Mouse (Mus musculus) E14TG2a.4 (cell line): ENCODE results near the gene Cmc1.
A peak's percentile ranks its signal among the peaks of the same experiment; 100 is the strongest.

Experiments
- H3K27me3 ChIP-seq: 2 replicates; pipeline ENCODE4 v1.6.1; 2014; ENCODE audit warnings: low read length, control low read depth; ENCODE audit not compliant: insufficient read depth
- H3K36me3 ChIP-seq: 2 replicates; pipeline ENCODE4 v1.6.1; 2014; ENCODE audit warnings: low read length, control low read depth; ENCODE audit not compliant: insufficient read depth
- H3K4me1 ChIP-seq: replicated peaks from 2 replicates; pipeline ENCODE4 v1.6.1; 2014; ENCODE audit warnings: low read depth, low read length, control low read depth
- H3K4me3 ChIP-seq: replicated peaks from 2 replicates; pipeline ENCODE4 v1.5.1; 2014; ENCODE audit warnings: mild to moderate bottlenecking, low read length
- H3K9me3 ChIP-seq: 2 replicates; pipeline ENCODE4 v1.6.1; 2014; ENCODE audit warnings: low read length, control low read depth
- CTCF ChIP-seq: conservative IDR thresholded peaks from 2 replicates; pipeline ENCODE4 v1.5.1; 2014; ENCODE audit warnings: low read length
- NANOG ChIP-seq: IDR thresholded peaks from 2 replicates; pipeline ENCODE4 v1.6.1; 2014; ENCODE audit warnings: borderline replicate concordance, low read length, mixed read lengths
- POU5F1 ChIP-seq: IDR thresholded peaks from 2 replicates; pipeline ENCODE4 v1.6.1; 2014; ENCODE audit warnings: low read length, borderline replicate concordance

Gene Cmc1

GRCm38 (mm10) chr9:118100484-118100883 is 49.5 kb downstream of the Cmc1 start:
- H3K4me3 ChIP-seq: no peak overlapping the region
- H3K4me1 ChIP-seq: peaks cover 36% of the 10 kb centered on the region
- TF ChIP-seq NANOG: no peak
- no peak for TF ChIP-seq POU5F1
- no peak for TF ChIP-seq CTCF

GRCm38 (mm10) chr9:118099395-118099794 is 50.6 kb downstream of the Cmc1 start:
- H3K4me3 ChIP-seq: no peak overlapping the region
- no peaks in the 10 kb centered on the region for H3K9me3 ChIP-seq
- TF ChIP-seq CTCF (0 out of 2 replicates have a peak, but pooled peaks have one; percentile 6), NANOG (no peak)
- H3K27me3 ChIP-seq: no peaks in the 10 kb centered on the region
- H3K4me1 ChIP-seq: peaks cover 36% of the 10 kb centered on the region
- no peaks in the 10 kb centered on the region for H3K36me3 ChIP-seq

More at GRCm38 (mm10) chr9:118100484-118100883, 49.5 kb downstream of the Cmc1 start:
- Histone ChIP-seq H3K27me3 (no peaks in the 10 kb centered on the region), H3K9me3 (no peaks in the 10 kb centered on the region), H3K36me3 (no peaks in the 10 kb centered on the region)

- Histone ChIP-seq H3K4me1 (peaks cover 6% of the 10 kb centered on the region), H3K27me3 (no peaks in the 10 kb centered on the region), H3K36me3 (no peaks in the 10 kb centered on the region), H3K4me3 (no peak overlapping the region), H3K9me3 (no peaks in the 10 kb centered on the region)
- no peak for TF ChIP-seq POU5F1
- no peak for TF ChIP-seq NANOG
- no peak for TF ChIP-seq CTCF
These were observed 66.1 kb downstream of the Cmc1 start for GRCm38 (mm10) chr9:118083834-118084233.

GRCm38 (mm10) chr9:118082575-118083431 is 67.2 kb downstream of the Cmc1 start:
- H3K9me3 ChIP-seq: no peaks in the 10 kb centered on the region
- no peaks in the 10 kb centered on the region for H3K36me3 ChIP-seq
- no peak overlapping the region for H3K4me3 ChIP-seq
- H3K27me3 ChIP-seq: no peaks in the 10 kb centered on the region
- peaks cover 6% of the 10 kb centered on the region for H3K4me1 ChIP-seq
- TF ChIP-seq CTCF (no peak), POU5F1 (no peak), NANOG (no peak)

GRCm38 (mm10) chr9:118073358-118073757 is 76.6 kb downstream of the Cmc1 start:
- no peaks in the 10 kb centered on the region for H3K4me1 ChIP-seq
- H3K9me3 ChIP-seq: no peaks in the 10 kb centered on the region
- H3K36me3 ChIP-seq: peaks cover 4% of the 10 kb centered on the region; the same call in 1 of the 2 replicates
- no peak overlapping the region for H3K4me3 ChIP-seq
- TF ChIP-seq NANOG (no peak), CTCF (no peak), POU5F1 (no peak)
- no peaks in the 10 kb centered on the region for H3K27me3 ChIP-seq

GRCm38 (mm10) chr9:118072101-118072500 is 77.9 kb downstream of the Cmc1 start:
- Histone ChIP-seq H3K27me3 (no peaks in the 10 kb centered on the region), H3K36me3 (peaks cover 9% of the 10 kb centered on the region; the same call in 1 of the 2 replicates), H3K4me1 (no peaks in the 10 kb centered on the region), H3K9me3 (no peaks in the 10 kb centered on the region), H3K4me3 (no peak overlapping the region)
- no peak for TF ChIP-seq NANOG
- no peak for TF ChIP-seq POU5F1
- TF ChIP-seq CTCF: no peak

- H3K36me3 ChIP-seq: peaks cover 14% of the 10 kb centered on the region; the same call in 1 of the 2 replicates
- H3K4me1 ChIP-seq: no peaks in the 10 kb centered on the region
- H3K4me3 ChIP-seq: no peak overlapping the region
- no peaks in the 10 kb centered on the region for H3K9me3 ChIP-seq
- no peak for TF ChIP-seq CTCF
- TF ChIP-seq NANOG: no peak
- no peak for TF ChIP-seq POU5F1
- H3K27me3 ChIP-seq: no peaks in the 10 kb centered on the region
These were observed 78.6 kb downstream of the Cmc1 start for GRCm38 (mm10) chr9:118071337-118071736.

- Histone ChIP-seq H3K27me3 (no peaks in the 10 kb centered on the region), H3K4me1 (no peaks in the 10 kb centered on the region), H3K9me3 (no peaks in the 10 kb centered on the region), H3K4me3 (no peak overlapping the region), H3K36me3 (peaks cover 14% of the 10 kb centered on the region; the same call in 1 of the 2 replicates)
- TF ChIP-seq NANOG (no peak), CTCF (no peak), POU5F1 (no peak)
These were observed 79.5 kb downstream of the Cmc1 start for GRCm38 (mm10) chr9:118070442-118070841.
